Mouse (Mus musculus): Measurements from ENCODE around the gene Mier3. TPM values are rescaled to one million over a fixed set of nuclear protein-coding genes. Genes with fewer than 3 reads are reported as not detected.
A peak's percentile ranks its signal among the peaks of the same experiment; 100 is the strongest.
"Not testable (repeated sequence)": the region's sequence is repeated elsewhere in the genome, so short reads cannot be mapped to it uniquely, and the experiment has no call there.

The Mier3 gene
- polyA plus RNA-seq, 1 experiment from 2014 or later: 17.6 TPM

- not testable (repeated sequence) for H3K4me1 ChIP-seq; H3K27ac ChIP-seq; ATAC-seq; H3K27me3 ChIP-seq (replicated peaks); H3K4me2 ChIP-seq; H3K4me3 ChIP-seq; H3K9ac ChIP-seq; H3K9me3 ChIP-seq (replicated peaks)
- H3K36me3 ChIP-seq: peaks cover 81% of the 10 kb centered on the region
- 87% methylated on average over 4 of the region's 4 CpGs for WGBS (ENCODE audit: insufficient replicate concordance)
Observed at GRCm38 (mm10) chr13:111703952-111704351, 23.2 kb downstream of the Mier3 start.

GRCm38 (mm10) chr13:111710531-111710930, 29.8 kb downstream of the Mier3 start:
- H3K9ac ChIP-seq: no peak overlapping the region
- H3K4me2 ChIP-seq: no peak overlapping the region
- no peak overlapping the region for H3K27ac ChIP-seq
- H3K9me3 ChIP-seq (replicated peaks): no peaks in the 10 kb centered on the region
- peaks cover 97% of the 10 kb centered on the region for H3K36me3 ChIP-seq
- no peak overlapping the region for H3K4me3 ChIP-seq
- no peaks in the 10 kb centered on the region for H3K4me1 ChIP-seq
- no peaks in the 10 kb centered on the region for H3K27me3 ChIP-seq (replicated peaks)
- 83% methylated on average over 4 of the region's 4 CpGs for WGBS (ENCODE audit: insufficient replicate concordance)
- no peak for ATAC-seq

- H3K36me3 ChIP-seq: peaks cover 39% of the 10 kb centered on the region
- no peak overlapping the region for H3K4me3 ChIP-seq
- no peaks in the 10 kb centered on the region for H3K9me3 ChIP-seq (replicated peaks)
- no peak for ATAC-seq
- no peak overlapping the region for H3K4me2 ChIP-seq
- no peaks in the 10 kb centered on the region for H3K27me3 ChIP-seq (replicated peaks)
- 69% methylated on average over 9 of the region's 9 CpGs for WGBS (ENCODE audit: insufficient replicate concordance)
- H3K4me1 ChIP-seq: peaks cover 7% of the 10 kb centered on the region
- H3K27ac ChIP-seq: no peak overlapping the region
- H3K9ac ChIP-seq: no peak overlapping the region
Observed at GRCm38 (mm10) chr13:111719726-111720125, 38.9 kb downstream of the Mier3 start.

GRCm38 (mm10) chr13:111724811-111725164, 44.0 kb downstream of the Mier3 start:
- Histone ChIP-seq H3K27me3 (replicated peaks) (no peaks in the 10 kb centered on the region), H3K4me3 (peak overlapping the region; percentile 77), H3K4me2 (peak overlapping the region; percentile 83), H3K9ac (peak overlapping the region; percentile 68), H3K27ac (peak overlapping the region; percentile 90), H3K9me3 (replicated peaks) (peaks cover 10% of the 10 kb centered on the region), H3K4me1 (peaks cover 12% of the 10 kb centered on the region), H3K36me3 (peaks cover under 1% of the 10 kb centered on the region; the same call in 1 of the 2 replicates)
- under 1% methylated on average over 18 of the region's 18 CpGs for WGBS (ENCODE audit: insufficient replicate concordance)
- ATAC-seq: 0 out of 2 replicates have a peak, but pooled peaks have one; percentile 1

- no peaks in the 10 kb centered on the region for H3K36me3 ChIP-seq
- peak overlapping the region; percentile 90 for H3K27ac ChIP-seq
- H3K9ac ChIP-seq: peak overlapping the region; percentile 68
- H3K4me3 ChIP-seq: peak overlapping the region; percentile 77
- peak; percentile 98 for ATAC-seq
- H3K27me3 ChIP-seq (replicated peaks): no peaks in the 10 kb centered on the region
- H3K4me1 ChIP-seq: peaks cover 12% of the 10 kb centered on the region
- H3K4me2 ChIP-seq: peak overlapping the region; percentile 83
- peaks cover 10% of the 10 kb centered on the region for H3K9me3 ChIP-seq (replicated peaks)
- under 1% methylated on average over 65 of the region's 65 CpGs for WGBS (ENCODE audit: insufficient replicate concordance)
Observed at GRCm38 (mm10) chr13:111725165-111726077, 44.6 kb downstream of the Mier3 start.

- no peak overlapping the region for H3K4me3 ChIP-seq
- 82% methylated on average over 5 of the region's 5 CpGs for WGBS (ENCODE audit: insufficient replicate concordance)
Observed at GRCm38 (mm10) chr13:111726898-111727297, 46.1 kb downstream of the Mier3 start.

GRCm38 (mm10) chr13:111741204-111741990, 60.6 kb downstream of the Mier3 start:
- no peak for ATAC-seq
- WGBS (ENCODE audit: insufficient replicate concordance): 48% methylated on average over 7 of the region's 7 CpGs
- Histone ChIP-seq H3K9me3 (replicated peaks) (0 out of 2 replicates have a peak, but pooled peaks cover 5% of the 10 kb centered on the region), H3K27me3 (replicated peaks) (no peaks in the 10 kb centered on the region), H3K4me3 (no peak overlapping the region), H3K4me2 (no peak overlapping the region), H3K27ac (no peak overlapping the region), H3K36me3 (no peaks in the 10 kb centered on the region), H3K9ac (no peak overlapping the region), H3K4me1 (peaks cover 24% of the 10 kb centered on the region)

More at GRCm38 (mm10) chr13:111726898-111727297, 46.1 kb downstream of the Mier3 start:
- H3K27me3 ChIP-seq (replicated peaks): no peaks in the 10 kb centered on the region
- ATAC-seq: no peak
- H3K4me2 ChIP-seq: no peak overlapping the region
- H3K4me1 ChIP-seq: peaks cover 12% of the 10 kb centered on the region
- H3K27ac ChIP-seq: no peak overlapping the region
- H3K9ac ChIP-seq: no peak overlapping the region
- no peaks in the 10 kb centered on the region for H3K36me3 ChIP-seq
- peaks cover 10% of the 10 kb centered on the region for H3K9me3 ChIP-seq (replicated peaks)

- Histone ChIP-seq H3K27me3 (replicated peaks) (no peaks in the 10 kb centered on the region), H3K4me3 (no peak overlapping the region), H3K9me3 (replicated peaks) (0 out of 2 replicates have a peak, but pooled peaks cover 5% of the 10 kb centered on the region), H3K27ac (no peak overlapping the region), H3K36me3 (peaks cover 3% of the 10 kb centered on the region; the same call in 1 of the 2 replicates), H3K4me2 (no peak overlapping the region), H3K4me1 (peaks cover 29% of the 10 kb centered on the region), H3K9ac (no peak overlapping the region)
- WGBS (ENCODE audit: insufficient replicate concordance): 52% methylated on average over 6 of the region's 6 CpGs
- ATAC-seq: no peak
Observed at GRCm38 (mm10) chr13:111741991-111742615, 61.3 kb downstream of the Mier3 start.

- Histone ChIP-seq H3K27me3 (replicated peaks) (no peaks in the 10 kb centered on the region), H3K36me3 (peaks cover 23% of the 10 kb centered on the region), H3K4me3 (no peak overlapping the region), H3K4me1 (peaks cover 36% of the 10 kb centered on the region), H3K9me3 (replicated peaks) (no peaks in the 10 kb centered on the region), H3K9ac (peak overlapping the region; percentile 31; the same call in 1 of the 2 replicates), H3K4me2 (peak overlapping the region; percentile 50), H3K27ac (peak overlapping the region; percentile 85)
- 57% methylated on average over 6 of the region's 6 CpGs for WGBS (ENCODE audit: insufficient replicate concordance)
- ATAC-seq: peak; percentile 90
Observed at GRCm38 (mm10) chr13:111744233-111745000, 63.6 kb downstream of the Mier3 start.

- Histone ChIP-seq H3K4me1 (peaks cover 36% of the 10 kb centered on the region), H3K4me3 (no peak overlapping the region), H3K9ac (no peak overlapping the region), H3K27me3 (replicated peaks) (no peaks in the 10 kb centered on the region), H3K27ac (peak overlapping the region; percentile 85), H3K4me2 (no peak overlapping the region), H3K9me3 (replicated peaks) (no peaks in the 10 kb centered on the region), H3K36me3 (peaks cover 31% of the 10 kb centered on the region)
- 69% methylated on average over 7 of the region's 7 CpGs for WGBS (ENCODE audit: insufficient replicate concordance)
- ATAC-seq: no peak
Observed at GRCm38 (mm10) chr13:111745216-111745615, 64.4 kb downstream of the Mier3 start.

- WGBS (ENCODE audit: insufficient replicate concordance): 33% methylated on average over 5 of the region's 5 CpGs
- ATAC-seq: peak; percentile 79
- peak overlapping the region; percentile 35 for H3K4me2 ChIP-seq
- peaks cover 48% of the 10 kb centered on the region for H3K36me3 ChIP-seq
- 0 out of 2 replicates have a peak overlapping the region, but pooled peaks have one; percentile 45 for H3K27ac ChIP-seq
- no peaks in the 10 kb centered on the region for H3K27me3 ChIP-seq (replicated peaks)
- no peak overlapping the region for H3K4me3 ChIP-seq
- H3K9me3 ChIP-seq (replicated peaks): no peaks in the 10 kb centered on the region
- peaks cover 36% of the 10 kb centered on the region for H3K4me1 ChIP-seq
- H3K9ac ChIP-seq: no peak overlapping the region; the same call in 1 of the 2 replicates
Observed at GRCm38 (mm10) chr13:111746831-111747230, 66.1 kb downstream of the Mier3 start.
